Mouse (Mus musculus) ovary, postnatal 10 days (tissue): ENCODE measurements around the gene Ykt6.

ENCODE experiments used
- DNase-seq: peaks from one replicate; pipeline ENCODE4 v3.0.0; 2022; ENCODE audit warnings: low spot score

Ykt6 gene

GRCm38 (mm10) chr11:5949586-5950352 lies 5.7 kb upstream of the Ykt6 start, which contains the start of gene Gck:
Gene Gck (minus strand): TSS chr11:5950081.
- DNase-seq = no peak

DNA sequence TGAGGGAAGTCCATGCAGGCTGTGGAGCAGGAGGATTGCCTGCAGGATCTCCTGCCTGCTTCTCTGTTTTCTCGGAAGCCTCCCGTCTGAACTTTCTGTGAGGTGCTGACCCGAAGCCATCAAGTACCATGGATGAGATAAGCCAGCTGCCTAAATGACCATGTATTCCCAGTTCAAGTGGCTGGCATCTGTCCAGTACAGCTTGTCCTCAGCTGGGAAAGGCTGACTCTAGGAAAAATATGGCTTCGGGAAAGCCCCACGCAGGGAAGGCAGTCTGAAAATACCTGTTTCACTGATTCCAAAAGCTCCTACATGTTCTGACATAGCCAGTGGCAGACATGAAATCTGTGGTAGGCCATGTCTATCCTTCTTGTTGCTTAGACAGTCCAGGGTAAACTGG lies 3.0 kb upstream of the Ykt6 start:
- DNase-seq = no peak

DNA sequence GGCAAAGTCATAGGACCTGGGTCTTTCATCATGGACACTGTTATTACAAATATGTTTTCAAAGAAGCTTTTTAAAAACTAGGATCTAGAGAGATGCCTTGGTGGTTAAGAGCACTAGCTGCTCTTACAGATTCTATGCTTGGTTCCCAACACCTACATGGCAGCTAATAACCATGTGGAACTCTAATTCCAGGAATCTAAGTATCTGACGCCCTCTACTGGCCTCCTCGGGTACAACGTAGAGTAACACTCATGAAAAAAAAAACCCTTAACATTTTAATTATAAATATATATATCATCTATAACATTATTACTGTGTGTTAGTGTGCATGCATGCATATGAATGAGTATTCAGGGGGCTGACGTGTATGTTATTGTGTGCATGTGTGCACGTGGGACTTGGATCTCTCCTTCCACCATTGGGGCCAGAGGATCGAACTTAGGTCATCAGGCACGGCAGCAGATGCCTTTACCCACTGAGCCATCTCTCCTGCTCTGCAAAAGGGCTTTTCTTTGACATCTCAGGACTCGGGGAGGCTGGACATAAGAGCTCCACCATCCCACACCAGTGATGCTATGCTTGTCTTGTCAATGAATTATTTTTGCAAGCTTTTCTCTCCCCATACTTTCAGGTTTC lies 2.2 kb upstream of the Ykt6 start:
- no peak for DNase-seq

- no peak for DNase-seq
Observed at GRCm38 (mm10) chr11:5954435-5954834, 1.1 kb upstream of the Ykt6 start.

DNA sequence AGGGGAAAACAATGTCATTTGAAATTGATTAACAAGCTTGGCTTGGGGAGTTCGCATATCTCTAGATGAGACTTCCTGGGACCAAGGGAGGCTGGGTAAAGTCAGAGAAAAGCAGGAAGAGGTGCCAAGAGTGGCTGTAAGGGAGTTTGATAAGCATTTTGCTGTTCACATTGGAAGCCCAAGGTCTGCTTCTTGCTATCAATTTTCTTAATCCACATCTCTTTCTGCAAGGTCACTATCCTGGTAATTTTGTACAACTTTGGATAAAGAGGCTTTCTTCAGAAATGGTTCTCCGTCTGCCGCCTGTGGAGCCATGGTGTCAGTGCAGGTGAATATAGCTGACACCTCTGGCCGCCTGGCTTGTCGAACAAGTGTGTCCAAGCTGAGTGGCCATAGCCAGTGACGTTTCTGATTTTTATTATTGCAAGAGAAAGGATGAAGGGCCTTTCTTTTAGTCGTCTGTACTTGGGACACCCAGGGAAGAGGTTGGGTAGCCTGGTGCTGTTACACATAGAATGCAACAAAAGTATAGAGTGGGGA lies 458 bp upstream of the Ykt6 start:
- no peak for DNase-seq

- no peak for DNase-seq
Observed at GRCm38 (mm10) chr11:5960051-5960450, 4.6 kb downstream of the Ykt6 start.

DNA sequence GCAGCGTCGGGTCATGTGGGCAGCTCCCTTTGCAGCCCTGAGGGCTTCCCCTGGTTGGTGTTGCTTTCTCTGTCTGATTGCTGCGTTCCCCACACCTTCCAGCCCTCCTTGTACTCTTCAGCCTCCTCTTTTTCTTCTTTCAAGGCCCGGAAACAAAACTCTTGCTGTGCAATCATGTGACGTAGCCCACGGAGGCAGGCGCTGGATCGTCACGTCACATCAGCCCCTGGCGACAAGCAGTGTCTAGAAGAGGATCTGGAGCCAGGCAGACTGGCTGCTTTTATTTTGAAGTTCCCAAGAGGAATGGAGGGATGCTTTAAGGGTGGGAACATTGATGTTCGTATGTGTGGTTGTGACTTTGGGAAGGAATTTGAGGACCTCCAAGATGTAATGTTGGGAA lies 10.4 kb downstream of the Ykt6 start:
- DNase-seq = no peak

DNA sequence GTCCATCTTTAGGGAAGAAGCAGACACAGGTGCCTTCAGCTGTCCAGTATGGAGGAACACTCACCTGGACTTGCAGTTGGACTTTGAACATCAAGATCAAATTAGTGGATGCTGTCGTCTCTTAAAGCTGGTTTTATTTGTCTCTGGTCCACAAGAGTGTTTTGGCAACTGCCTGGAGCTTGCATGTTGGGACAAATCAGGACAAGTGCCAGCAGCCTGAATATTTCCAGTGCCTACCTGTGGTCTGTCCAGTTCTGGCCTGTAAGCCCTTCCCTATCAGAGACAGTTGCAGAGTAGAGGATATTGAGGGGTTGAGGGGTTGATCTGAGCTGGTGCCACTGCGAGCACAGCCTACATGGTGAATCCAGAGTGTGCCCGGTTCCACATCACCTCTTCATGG lies 11.3 kb downstream of the Ykt6 start:
- DNase-seq = no peak

DNA sequence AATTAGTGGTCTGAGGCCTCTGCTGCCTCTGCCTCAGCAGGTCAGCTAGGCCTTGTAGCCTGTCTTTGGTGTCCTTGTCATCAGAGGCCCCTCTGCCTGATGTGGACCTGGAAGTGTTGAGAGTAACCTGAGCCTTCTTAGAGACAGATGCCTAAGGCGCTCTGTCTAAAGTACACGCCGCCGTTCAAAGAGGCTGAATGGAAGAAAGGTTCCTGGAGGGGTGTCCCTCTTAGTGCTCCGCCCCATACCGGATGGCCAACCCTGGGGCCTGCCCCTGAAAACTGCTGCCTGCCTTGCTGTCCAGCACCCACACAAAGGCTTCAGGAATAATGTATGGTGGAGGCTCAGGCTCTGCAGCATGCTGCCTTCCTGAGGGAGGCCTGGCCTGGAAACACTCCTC lies 12.7 kb downstream of the Ykt6 start:
- no peak for DNase-seq

GRCm38 (mm10) chr11:5971202-5971601 lies 15.7 kb downstream of the Ykt6 start:
- no peak for DNase-seq

DNA sequence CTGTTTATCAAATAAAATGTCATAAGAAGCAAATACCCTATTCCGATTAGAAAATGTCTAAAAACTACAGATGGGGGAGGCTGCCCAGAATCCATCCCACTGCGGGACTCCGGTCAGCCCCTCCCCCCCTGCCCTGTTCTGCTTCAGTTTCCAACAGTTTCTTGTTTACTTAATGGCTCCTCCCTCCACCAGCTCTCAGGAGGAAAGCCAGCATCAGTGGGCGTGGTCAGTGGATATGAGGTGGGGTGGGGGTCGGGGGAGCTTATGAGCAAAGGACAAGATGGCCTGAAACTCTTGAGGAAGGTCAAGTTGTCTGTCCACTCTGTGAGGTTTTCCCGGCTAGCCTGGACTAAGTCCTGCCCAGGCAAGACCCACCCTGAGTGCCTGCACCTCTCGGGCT lies 17.7 kb downstream of the Ykt6 start:
- no peak for DNase-seq

DNA sequence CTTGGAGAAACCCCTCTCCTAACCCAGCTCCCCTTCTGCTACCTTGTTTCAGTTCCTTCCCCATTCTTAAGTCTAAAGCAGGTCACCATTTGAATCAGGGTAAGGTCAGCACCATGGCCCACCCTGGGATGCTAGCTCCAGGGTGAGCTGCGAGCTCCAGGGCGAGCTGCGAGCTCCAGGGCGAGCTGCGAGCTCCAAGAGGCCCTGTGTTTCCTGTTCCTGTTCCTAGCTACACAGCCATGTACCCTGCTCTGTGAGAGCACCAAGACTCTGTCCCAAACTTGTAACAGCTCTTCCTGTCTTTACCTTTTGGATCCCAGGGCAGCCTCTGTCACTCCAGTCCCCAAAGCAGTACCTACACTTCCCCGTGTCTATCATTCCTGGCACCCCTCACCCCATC lies 18.6 kb downstream of the Ykt6 start:
- DNase-seq = no peak

- no peak for DNase-seq
Observed at GRCm38 (mm10) chr11:5975068-5975467, 19.6 kb downstream of the Ykt6 start.

DNA sequence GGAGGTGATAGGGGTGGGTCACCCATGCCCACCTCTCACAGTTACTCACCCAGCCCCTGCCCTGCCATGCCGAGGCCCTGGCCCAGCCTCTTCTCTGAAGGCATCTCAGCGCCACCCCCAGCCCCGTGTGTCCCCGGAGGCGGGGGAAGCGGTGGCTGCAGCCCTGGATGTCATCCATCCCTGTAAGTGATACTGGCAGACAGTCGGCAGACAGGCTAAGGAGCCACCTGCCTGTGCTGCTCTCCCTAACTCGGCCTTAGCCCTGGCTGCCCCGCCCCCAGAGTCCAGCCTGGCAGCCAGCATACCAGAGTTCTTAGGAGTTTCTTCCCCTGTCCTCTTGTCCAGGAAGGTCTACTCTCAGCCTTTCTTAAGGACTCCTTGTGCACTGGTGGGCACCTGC lies 20.6 kb downstream of the Ykt6 start:
- DNase-seq = no peak

DNA sequence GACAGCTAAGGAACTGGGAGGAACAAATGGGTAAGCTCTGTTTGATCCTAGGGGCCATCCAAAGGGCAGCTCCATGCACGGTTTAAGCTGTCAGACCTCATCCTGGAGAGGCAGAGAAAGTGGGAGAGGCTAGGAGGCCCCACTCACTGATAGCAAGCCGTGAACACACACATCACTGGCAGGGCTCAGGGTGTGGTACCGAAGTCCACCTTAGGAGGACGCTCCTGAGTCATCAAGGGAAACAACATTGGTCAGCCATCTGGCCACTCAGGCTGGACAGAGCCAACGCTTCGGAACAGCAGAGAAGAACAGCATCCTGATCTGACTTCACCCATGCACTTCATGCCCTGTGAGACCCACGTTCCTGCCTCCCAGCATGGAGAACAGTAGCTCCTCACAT lies 23.6 kb downstream of the Ykt6 start:
- no peak for DNase-seq

- no peak for DNase-seq
Observed at GRCm38 (mm10) chr11:5980108-5980507, 24.6 kb downstream of the Ykt6 start.

DNA sequence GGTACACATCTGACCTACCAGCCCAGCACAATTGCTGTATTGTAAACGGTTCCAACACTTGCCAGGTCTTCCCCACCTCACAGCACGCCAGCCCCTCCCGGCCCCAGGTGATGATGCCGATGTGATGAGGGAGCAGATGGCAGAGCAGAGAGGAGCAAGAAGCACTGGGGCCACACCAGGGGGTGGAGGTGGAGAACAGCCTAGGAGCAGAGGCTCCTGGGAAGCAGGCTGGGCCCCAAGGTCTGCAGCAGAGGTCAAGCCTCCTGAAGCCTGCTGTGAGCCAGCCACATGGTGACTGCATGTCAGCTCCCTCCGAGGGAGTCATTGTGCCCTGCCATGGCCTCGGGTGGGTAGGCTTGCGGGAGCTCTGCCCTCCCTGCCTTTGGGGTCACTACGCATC lies 25.1 kb downstream of the Ykt6 start:
- DNase-seq = no peak

GRCm38 (mm10) chr11:5981323-5981722 lies 25.8 kb downstream of the Ykt6 start:
- DNase-seq = no peak

GRCm38 (mm10) chr11:5983629-5984028 lies 28.1 kb downstream of the Ykt6 start:
- no peak for DNase-seq

- no peak for DNase-seq
Observed at GRCm38 (mm10) chr11:5988126-5988525, 32.6 kb downstream of the Ykt6 start.

- no peak for DNase-seq
Observed at GRCm38 (mm10) chr11:5989954-5990593, 34.6 kb downstream of the Ykt6 start.

GRCm38 (mm10) chr11:5990910-5991309 lies 35.4 kb downstream of the Ykt6 start:
- DNase-seq = no peak

DNA sequence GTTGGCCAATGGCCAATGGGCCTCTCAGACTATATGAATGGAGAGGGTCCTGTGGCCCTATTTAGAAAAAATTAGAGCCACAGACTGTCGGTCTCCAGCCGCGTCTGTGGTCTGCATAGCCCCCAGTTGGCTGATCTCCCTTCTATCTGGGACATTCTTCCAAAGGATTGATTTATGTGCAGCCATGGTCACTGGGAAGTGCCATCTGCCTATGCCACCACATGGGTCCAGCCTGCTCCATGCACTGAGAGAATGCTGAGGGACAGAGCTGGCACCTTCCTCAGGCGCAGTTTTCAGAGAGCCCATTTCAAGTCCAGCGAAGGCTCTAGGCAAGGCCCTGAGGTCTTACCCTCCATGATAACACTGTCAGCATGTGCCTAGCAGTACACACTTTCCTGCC lies 38.7 kb downstream of the Ykt6 start:
- no peak for DNase-seq
